Mouse (Mus musculus) urinary bladder, postnatal 14 days (tissue): ENCODE data around the gene Dnm2.
"Not testable (repeated sequence)": the region's sequence is repeated elsewhere in the genome, so short reads cannot be mapped to it uniquely, and the experiment has no call there.

Experiments used
- DNase-seq: peaks from one replicate; pipeline ENCODE4 v3.0.0; 2021; ENCODE audit warnings: low spot score

Gene Dnm2

GRCm38 (mm10) chr9:21456930-21457634 is 32.4 kb downstream of the Dnm2 start:
- no peak for DNase-seq

- no peak for DNase-seq
These were observed 34.1 kb downstream of the Dnm2 start for GRCm38 (mm10) chr9:21458821-21459220.

- DNase-seq: no peak
These were observed 35.8 kb downstream of the Dnm2 start for GRCm38 (mm10) chr9:21460400-21460940.

- no peak for DNase-seq
These were observed 38.5 kb downstream of the Dnm2 start for GRCm38 (mm10) chr9:21463138-21463590.

GRCm38 (mm10) chr9:21463766-21464564 is 39.3 kb downstream of the Dnm2 start:
- no peak for DNase-seq

GRCm38 (mm10) chr9:21464565-21464928 is 39.8 kb downstream of the Dnm2 start:
- DNase-seq: not testable (repeated sequence)

GRCm38 (mm10) chr9:21469032-21470024 is 44.6 kb downstream of the Dnm2 start:
- peak; percentile 52 for DNase-seq

GRCm38 (mm10) chr9:21472913-21473312 is 48.2 kb downstream of the Dnm2 start:
- no peak for DNase-seq

- no peak for DNase-seq
These were observed 53.0 kb downstream of the Dnm2 start for GRCm38 (mm10) chr9:21477707-21478106.

- DNase-seq: no peak
These were observed 59.4 kb downstream of the Dnm2 start for GRCm38 (mm10) chr9:21484065-21484464.

- DNase-seq: not testable (repeated sequence)
These were observed 63.5 kb downstream of the Dnm2 start for GRCm38 (mm10) chr9:21488246-21488645.

- no peak for DNase-seq
These were observed 66.0 kb downstream of the Dnm2 start for GRCm38 (mm10) chr9:21490696-21491095.

GRCm38 (mm10) chr9:21493907-21494306 is 69.2 kb downstream of the Dnm2 start:
- DNase-seq: no peak

GRCm38 (mm10) chr9:21494726-21495125 is 70.0 kb downstream of the Dnm2 start:
- no peak for DNase-seq

- peak; percentile 55 for DNase-seq
These were observed 71.8 kb downstream of the Dnm2 start for GRCm38 (mm10) chr9:21496308-21497049.

GRCm38 (mm10) chr9:21497050-21497542 is 72.4 kb downstream of the Dnm2 start:
- no peak for DNase-seq

- DNase-seq: no peak
These were observed 73.0 kb downstream of the Dnm2 start for GRCm38 (mm10) chr9:21497664-21498063.

GRCm38 (mm10) chr9:21498284-21498902 is 73.7 kb downstream of the Dnm2 start:
- no peak for DNase-seq

GRCm38 (mm10) chr9:21503352-21503751 is 78.6 kb downstream of the Dnm2 start:
- DNase-seq: no peak

- DNase-seq: no peak
These were observed 81.1 kb downstream of the Dnm2 start for GRCm38 (mm10) chr9:21505767-21506166.
